Mouse (Mus musculus) heart, postnatal 14 days (tissue): ENCODE results near the gene Ccdc169. TPM values are rescaled to one million over a fixed set of nuclear protein-coding genes. Genes with fewer than 3 reads are reported as not detected.
A peak's percentile ranks its signal among the peaks of the same experiment; 100 is the strongest.

Experiments
- DNase-seq, 2 experiments: peaks; one replicate each; pipeline ENCODE4 v3.0.0; 2021 to 2022
- intact Hi-C: fragments of 180-260 bp; cut with DNase I; formaldehyde crosslinking; loops from one replicate; pipeline ENCODE4 v1.15.1; 2025
- long read RNA-seq, 2 experiments: library from polyadenylated mRNA; stranded (forward); transcript quantifications; one replicate each; pipeline ENCODE4 v2.0.0; 2021
- total RNA-seq, 2 experiments: library from RNA; stranded (reverse); gene quantifications; 2 replicates each; pipeline ENCODE4 v1.2.3; 2021

Gene Ccdc169
- under 1 TPM in 1 of 2 experiments, not detected in 1; 0.10 TPM for total RNA-seq
- long read RNA-seq, experiment 1, result 0 reads
- long read RNA-seq, experiment 2, result 0 reads

DNA sequence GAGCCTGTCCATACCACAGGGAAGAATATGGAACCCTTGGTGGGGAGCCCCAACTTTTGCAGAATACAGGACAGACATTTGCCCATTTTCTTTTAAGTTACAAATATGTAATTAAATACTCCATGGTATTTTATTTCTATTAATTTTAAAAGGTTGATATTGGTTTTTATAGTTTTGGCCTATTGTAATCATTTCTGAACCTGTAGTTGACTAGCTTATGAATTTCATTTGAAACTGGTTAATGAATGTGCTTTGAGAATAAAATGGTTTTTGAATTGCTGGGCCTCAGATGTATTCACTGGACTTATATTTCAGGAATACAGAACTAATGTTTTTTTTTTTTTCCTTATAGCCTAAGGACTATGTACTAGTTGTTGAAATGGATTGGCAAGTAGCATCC, at the start of gene Ccdc169:
Gene Ccdc169, plus strand, starts transcription at position 301 of the 400 bp plus-strand sequence.
- intact Hi-C loops, result no loop called here

DNA sequence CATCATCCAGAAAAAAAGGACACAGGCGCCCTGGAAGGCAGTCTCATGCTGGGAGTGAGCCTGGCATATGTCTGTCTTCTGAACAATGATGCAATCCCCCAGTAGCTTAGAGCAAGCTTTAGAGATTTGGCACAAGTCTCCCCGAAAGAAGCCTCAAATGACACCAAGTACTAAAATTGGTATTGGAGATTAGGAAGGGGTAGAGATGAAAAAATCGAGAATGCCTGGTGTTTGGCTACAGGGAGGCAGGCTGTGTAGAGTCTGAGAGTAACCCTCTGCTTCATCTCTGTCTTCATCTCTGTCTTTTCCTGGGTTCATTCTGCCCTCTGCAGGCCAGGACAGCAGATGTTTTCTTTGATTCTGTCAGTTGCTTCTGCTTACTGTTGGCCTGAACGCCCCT, 49.8 kb upstream of the Ccdc169 start:
- DNase-seq, result no peak

More for the DNA sequence above, at the start of gene Ccdc169:
- no peak for DNase-seq

DNA sequence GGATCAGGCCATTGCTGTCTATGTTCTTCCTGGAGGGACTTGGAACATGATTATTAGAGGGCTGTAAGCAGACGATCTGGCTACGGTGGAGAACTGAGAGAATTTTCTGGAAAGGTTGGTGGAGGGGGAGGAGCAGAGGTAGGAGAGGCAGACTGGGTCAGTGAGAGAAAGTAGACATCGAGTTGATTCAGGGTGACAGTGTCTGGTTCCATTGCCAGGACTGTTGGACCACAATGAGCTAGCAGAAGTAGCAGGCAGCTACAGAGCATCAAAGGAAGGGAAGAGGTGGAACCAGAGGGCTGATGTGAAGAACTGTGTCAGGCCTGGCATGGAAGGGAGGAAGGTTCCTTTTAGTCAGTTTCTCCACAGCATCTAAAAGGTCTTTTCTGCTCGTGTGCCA, 48.8 kb upstream of the Ccdc169 start:
- intact Hi-C loops, result no loop called here
- no peak for DNase-seq

More for the DNA sequence above, 49.8 kb upstream of the Ccdc169 start:
- intact Hi-C loops, result no loop called here

DNA sequence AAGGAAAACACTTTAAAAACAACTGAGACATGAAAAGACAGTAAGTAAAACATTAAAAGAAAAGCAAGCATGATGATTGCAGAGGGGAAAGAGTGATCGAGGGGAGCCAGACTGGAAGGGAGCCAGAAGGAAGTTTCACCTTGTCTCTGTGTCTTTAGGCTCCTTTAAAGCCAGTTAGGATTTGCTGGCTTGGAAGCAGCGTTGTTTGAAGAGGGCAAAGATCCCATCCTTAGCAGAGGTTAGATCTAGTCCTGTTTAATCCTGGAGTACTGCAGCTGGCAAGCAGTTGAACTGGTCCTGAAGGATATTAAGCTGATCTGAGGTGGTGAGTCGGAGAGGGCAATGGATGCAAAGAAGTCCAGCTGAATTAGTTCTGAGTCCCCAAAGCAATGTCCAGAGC, 48.3 kb upstream of the Ccdc169 start:
- no peak for DNase-seq
- intact Hi-C loops, result no loop called here

DNA sequence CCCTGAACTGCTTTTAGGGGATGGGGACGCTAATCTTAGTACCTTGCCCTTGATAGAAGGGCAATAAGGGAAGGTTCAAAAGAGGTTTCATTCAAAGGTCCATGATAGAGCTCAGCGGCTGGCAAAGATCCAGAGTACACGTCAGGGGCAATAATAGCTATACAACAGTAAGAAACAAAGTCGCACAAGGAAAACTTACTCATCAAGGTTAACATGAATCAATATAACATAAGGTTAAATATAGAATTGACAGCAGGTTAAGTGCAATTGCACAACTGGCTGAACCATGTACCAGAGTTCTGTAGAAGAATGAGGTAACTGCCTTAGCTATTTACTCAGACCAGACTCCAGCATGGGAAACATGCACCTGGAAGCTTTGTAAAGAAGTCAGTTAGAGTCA, 47.8 kb upstream of the Ccdc169 start:
- no peak for DNase-seq
- intact Hi-C loops, result no loop called here

DNA sequence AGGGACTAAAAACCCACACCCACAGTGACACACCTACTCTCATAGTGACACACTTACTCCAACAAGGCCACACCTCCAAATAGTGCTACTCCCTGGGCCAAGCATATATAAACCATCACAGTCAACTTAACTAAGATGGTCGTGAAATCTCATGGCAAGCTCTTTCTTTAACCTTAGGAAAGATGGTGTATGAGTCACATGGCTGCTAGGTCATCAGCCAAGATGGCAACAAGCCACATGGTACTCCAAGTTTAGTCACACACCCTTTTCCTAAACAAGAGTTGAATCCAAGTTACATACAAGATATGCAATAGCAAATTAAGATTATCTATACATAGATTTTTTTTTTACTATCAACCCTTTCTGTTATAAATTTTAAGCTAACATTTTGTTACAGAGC, 44.0 kb upstream of the Ccdc169 start:
- intact Hi-C loops, result no loop called here
- no peak for DNase-seq

DNA sequence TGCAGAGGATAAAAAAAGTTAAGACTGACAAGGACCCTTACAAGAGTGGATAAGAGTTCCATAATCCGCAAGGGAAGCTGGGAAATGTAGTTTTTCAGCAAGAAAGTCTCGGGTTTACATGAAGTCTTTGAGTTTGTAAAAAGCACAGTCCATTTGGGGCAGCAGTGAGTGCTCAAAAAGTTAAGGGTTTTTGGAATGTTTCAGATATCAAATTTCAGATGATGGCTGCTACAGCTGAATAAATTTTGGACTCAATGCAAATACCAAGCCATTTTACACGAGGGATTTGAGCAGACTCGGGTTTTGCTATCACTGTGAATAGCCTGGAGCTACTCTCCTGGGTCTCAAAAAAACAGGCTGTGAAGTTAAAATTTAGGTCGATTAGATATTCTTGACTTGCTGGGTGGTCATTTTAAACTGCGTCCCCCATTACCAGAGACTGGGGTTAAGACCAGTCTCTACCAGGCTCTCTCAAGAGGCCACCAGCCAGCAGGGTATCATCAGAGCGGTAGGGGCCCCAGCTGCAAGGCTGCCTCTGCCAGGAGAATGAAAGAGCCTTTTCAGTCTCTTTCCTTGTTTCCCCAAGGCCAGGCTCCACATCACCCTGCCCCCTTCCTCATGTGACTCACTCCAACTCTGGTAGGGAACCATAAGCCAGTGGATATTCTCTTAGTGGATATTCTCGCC, 41.0 kb upstream of the Ccdc169 start:
- DNase-seq, result peak; percentile 18 to 33
- intact Hi-C loops, result no loop called here

DNA sequence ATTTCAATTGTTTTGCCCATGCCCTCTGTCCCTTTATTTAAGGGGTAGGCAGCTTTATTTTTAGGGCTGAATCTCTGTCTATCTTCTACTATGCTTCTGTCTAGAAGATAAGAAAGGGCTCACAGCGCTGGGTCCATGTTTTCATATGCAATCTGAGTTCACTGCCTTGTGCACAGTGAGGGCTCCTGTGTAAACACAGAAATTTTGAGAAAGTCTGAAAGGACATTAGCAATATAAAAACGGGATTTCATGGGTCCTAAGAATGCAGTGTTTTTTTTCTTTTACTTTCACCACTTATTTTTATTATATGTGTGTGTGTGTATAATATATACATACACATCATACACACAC, 40.5 kb upstream of the Ccdc169 start:
- intact Hi-C loops, result no loop called here
- no peak for DNase-seq

DNA sequence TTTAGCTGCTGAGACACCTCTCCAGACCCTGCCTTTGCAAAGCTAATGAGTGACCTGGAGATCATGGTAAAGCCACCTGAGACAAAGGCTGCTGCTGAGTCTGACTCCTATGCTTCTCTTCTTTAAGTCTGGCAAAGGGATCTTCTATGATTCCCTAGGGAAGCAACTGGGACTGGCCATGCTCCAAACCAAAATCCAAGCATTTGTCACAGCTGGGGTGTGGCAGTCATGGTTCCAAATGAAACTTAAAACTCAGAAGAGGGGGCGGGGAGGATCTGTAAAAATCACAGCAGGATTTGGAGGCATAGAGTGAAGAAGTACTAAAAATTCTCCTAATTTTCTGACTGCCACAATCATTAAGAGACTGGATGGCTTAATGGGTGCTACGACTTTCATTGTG, 40.0 kb upstream of the Ccdc169 start:
- DNase-seq, result peak in 1 of 2 experiments; percentile 48
- intact Hi-C loops, result no loop called here

DNA sequence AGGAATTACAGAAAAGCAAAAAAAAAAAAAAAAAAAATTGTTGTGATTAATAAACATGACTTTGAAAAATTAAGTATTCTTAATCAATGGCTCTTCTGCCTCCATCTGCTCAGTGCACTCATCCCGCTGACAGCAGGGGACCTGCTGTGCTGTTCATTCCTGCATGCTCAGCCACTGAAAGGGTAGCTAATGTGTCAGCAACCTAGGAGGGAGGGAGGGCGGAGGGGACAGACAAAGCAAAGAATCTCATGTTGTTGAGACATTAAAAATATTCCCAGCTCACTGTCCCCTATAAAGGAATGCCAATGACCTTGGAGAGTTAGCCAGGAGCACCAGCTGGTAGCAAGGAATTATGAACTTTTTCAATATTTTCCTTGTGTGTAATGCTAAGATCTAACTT, 39.1 kb upstream of the Ccdc169 start:
- intact Hi-C loops, result no loop called here
- DNase-seq, result no peak

DNA sequence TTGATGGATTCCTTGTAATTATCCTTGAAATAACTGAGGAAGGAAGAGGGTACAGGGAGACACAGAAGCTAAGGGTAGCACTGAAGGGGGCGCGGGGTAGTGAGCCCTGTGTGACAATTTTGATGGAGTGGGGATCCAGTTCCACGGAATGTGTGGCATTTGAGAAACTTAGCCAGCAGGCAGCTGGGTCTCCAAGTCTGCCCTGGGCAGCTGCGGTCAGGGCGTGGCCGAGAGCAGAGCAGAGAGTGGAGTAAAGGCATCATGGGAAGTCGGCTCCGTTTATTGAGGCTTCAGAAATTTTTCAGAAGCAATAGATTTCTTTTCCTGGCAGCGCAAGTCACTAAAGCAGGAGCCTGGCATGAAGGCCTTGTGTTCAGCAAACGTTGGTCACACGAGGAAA, 38.1 kb upstream of the Ccdc169 start:
- intact Hi-C loops, result no loop called here
- DNase-seq, result no peak

DNA sequence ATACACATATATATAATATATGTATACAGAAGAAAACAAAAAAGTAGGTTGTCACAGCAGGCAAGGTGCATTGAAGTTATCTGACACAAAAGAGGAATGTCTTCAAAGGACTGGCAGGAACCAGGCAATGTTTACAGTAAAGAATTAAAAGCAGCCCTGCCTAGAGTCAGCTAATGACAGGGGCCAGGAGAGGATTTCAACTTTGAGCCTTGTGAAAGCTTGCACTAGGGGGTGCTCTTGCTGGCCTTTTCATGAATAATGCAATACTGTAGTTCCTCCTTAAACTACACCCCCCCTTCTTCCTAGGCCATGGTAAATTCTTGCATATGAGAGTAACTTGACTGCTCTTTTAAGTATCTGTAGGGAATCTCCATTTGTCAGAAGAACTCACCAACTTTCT, 36.0 kb upstream of the Ccdc169 start:
- no peak for DNase-seq
- intact Hi-C loops, result no loop called here

DNA sequence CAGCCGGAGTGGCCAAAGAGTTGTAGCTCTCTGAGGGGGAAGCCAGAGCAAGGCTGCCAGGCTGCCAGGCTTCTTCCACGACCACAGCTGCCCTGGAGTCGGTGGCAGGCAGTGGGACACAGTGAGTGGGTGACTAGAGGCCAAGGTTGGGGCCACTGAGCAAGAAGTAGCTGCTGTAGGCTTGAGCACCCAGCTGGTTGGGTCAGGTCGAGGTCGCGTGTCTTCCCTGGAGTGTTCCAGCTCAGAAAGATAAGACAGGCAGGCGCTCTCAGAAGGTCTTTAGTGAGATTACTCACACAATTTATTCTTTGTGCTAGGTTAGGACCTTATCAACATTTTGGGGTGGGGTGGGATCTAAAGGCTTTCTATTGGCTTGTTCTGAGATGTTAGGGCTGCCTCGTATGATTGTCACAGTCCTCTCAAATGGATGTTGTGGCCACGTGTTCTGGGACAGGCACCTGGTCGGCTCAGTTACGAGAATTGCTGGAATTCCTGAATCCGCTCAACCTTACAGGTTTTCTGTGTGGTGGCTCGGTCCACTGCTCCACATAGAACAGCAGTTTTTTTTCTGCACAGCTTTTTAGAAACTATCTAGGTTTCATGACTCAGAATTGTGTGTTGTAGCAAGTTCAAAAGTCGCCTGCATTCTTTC, 31.6 kb upstream of the Ccdc169 start:
- DNase-seq, result no peak
- intact Hi-C loops, result no loop called here

DNA sequence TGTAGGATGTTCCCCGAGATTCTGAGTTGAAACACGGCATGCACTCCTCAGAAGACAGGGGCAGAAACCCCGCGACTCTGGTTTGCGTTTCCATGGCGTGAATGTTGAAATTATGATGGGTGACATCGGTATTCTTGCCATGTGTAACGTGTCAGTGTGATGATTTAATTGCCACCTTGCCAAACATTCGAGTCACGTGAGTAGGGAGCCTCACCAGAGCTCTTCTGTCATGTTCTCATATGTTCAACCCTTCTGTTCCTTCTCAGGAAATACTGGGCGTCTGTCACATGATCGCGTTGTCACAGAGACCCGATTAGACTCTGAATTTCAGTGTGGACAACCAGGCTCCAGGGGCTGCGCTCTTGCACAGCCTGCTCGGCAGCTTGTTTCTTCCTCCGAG, 31.1 kb upstream of the Ccdc169 start:
- no peak for DNase-seq
- intact Hi-C loops, result no loop called here

DNA sequence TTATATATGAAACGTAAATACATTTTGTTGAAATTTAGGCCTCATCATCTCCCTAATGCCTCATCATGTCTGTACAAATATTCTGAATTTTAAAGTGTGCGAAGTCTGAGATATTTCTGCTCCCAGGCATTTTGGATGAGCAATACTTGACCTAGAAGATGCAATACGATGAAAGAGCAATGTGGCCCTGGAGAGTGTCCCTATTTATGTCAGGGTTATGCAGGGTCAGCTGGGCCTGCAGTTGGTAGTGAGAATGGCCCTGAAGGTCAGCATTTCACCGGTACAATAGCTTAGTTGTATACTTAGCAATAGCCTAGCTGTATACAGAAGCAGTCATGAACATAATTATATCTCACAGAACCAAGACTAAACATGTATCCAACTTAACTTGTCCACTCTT, 28.0 kb upstream of the Ccdc169 start:
- DNase-seq, result no peak
- intact Hi-C loops, result no loop called here

DNA sequence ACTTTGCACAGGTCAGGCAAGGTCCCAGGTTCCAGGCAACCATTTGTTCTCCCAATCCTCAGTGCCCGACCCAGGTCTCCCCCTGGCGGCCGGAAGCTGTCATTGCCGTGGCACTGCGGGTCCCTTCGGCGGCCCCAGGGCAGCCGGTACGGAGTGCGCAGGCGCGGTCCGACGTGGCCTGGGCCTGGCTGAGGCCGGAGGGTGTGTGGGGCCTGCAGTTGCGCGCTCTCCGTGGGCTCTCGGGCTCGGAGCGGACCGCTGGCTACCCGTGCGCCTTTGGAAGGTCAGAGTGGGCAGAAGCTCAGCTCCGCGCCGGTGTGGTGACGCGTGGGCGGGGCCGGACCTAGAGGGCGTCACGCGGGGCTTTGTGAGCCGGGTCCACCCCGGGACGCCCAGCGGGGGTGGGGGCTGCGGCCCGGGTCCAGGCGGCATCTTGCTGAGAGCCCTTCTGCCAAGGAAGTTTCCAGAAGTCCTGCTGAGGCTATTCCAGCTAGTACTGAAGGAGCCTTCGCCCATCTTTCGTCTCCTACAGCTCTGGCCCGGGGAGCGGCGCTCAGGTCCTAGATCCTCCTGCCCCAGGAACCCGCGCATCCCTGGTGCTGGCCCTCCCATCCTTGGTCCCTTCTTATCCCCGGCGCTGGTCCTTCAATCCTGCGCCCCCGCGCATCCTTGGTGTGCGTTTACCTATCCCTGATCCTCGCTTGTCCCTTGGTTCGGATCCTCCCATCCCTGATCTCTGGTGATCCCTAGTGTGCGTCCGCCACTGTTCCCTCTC, 25.0 kb upstream of the Ccdc169 start, which contains the start of gene Spg20:
Gene Spg20, plus strand, starts transcription at position 174 of the 775 bp plus-strand sequence.
- intact Hi-C loops, result loop anchor here (2.0 to 5.0 kb wide), 2 partner anchors 31 to 305 kb away; partner anchors contain the start of gene Rfxap

DNA sequence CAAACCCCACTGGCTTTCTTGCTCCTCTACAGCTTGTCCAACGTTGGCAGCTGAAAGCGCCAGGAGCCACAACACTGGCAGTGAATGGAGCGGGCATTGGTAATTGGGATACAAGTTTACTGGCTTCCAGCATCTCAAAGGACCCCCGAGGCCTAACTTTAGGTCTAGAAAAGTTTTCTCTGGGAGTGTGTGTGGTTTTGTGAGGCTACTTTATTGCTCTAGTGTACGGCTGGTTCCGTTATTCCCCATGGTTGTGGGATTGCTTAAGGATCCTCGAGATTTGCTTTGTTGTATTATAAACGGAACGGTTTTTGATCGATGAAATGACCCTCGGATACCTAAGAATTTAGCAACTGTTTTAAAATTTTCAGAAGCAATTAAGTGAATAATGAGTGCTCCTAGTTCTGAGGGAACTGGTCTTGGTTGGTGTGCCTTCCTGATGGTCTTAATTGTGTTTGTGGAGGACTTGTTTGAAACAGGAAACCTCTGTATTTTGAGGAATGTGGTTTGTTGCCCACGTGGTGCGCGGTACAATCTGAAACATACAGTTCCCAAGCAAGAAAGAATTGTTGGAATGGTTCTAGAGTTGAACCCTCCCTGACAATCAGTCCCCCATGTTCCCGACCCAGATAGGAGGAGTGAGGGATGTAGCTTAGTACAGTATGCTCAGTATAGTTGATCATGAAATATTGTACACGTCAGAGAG, 24.3 kb upstream of the Ccdc169 start:
- no peak for DNase-seq
- intact Hi-C loops, result loop anchor here (2.0 to 5.0 kb wide), 2 partner anchors 32 to 306 kb away; partner anchors contain the start of gene Rfxap

More for the DNA sequence above, 25.0 kb upstream of the Ccdc169 start, which contains the start of gene Spg20:
- peak; percentile 99 to 100 for DNase-seq

DNA sequence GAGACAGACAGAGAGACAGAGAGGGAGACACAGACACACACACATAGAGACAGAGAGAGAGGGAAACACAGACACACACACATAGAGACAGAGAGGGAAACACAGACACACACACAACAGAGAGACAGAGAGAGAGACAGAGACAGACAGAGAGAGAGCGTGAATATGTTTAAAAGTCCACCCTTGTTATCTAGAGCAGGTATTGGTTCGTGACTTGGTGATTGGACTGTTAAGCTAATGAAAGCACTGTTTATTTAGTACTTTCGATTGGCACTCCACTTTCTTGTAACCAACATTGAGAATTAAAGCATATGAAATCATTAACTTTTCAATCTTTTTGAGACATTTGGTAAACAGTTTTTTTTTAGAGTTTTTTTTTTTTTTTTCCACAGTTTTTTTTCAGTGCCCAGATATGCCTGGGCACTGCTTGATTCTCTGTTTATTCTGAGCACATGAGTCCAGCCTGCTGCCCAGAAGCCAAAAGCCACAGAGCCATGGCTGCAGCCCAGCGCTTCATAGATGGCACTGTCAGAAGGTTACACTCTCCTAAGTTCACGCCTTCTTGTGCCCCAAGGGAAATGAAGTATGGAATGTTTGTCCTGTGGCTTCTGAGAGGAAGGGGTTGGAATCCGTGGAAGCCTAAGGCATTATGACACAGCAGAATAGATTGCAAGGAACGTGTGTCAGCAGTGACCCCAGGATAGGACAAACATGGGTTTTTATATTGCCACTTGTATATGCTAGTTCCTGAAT, 22.6 kb upstream of the Ccdc169 start:
- intact Hi-C loops, result loop anchor here (5.0 kb wide), 1 partner anchor 307 kb away; the partner anchor contains the start of gene Rfxap
- DNase-seq, result peak; percentile 22 to 36

DNA sequence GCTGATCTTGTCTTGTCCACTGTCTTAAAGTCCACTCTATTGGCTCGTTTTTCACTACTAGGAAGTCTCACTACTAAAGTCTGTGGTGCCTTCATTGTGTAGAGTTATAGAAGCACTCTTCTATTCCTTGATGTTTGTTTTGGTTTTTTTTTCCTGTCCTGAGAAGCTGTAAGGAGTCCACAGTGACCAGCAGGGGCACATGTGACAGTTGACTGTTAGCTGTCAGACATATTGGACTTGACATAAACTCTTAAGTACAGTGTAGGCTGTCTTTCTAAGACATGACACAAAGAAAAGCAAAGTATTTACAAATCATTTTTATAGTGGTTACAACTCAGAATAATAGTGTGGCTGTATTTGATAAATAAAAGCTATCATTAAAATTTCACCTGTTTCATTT, 22.1 kb upstream of the Ccdc169 start:
- DNase-seq, result no peak
- intact Hi-C loops, result no loop called here

DNA sequence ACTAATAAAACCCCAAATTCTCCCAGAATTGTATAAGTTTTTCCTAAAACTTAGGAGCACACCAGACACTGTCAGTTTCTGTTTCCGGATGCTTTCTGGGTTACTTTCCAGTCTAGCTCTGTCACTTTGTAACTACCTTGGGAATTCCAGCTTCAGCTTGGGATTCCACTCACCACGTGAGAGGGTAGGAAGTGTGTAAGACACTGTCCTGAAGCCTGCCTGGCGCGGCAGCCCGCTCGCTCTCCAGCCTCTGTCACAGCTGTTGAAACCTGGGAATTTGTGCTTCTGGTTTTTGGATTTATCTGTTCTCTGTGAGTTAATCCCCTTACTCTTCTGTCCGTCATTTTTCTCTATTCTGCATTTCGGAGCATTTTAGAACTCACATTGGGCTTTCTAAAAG, 21.1 kb upstream of the Ccdc169 start:
- peak; percentile 16 to 40 for DNase-seq
- intact Hi-C loops, result no loop called here
